Mouse (Mus musculus): ENCODE results near the gene Gtf2h3.

DNA sequence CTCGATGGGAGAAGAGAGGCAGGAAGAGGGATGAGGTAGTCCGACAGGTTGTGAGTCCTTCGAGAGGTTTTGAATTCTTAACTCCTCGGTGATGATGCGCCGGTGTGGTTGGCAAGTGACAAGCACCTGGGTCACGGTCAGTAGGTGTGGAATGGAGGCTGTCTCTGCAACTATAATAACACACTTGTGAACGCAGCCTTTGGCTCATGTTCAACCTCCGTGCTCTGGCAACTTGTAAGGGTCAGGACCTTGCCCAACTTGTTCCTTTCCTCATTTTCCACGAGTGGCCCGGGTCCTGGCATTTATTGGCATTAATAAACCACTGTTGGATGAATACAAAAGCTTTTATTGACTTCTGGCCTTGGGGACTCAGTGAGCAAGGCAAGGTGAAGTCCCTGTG lies 50.7 kb downstream of the Gtf2h3 start:
- TF ChIP-seq TAL1 (IDR thresholded peaks at IDR 0.05; ENCODE audit: low read length) (no peak), GATA1 (IDR thresholded peaks at IDR 0.05; ENCODE audit: low read length) (no peak)
